Mouse (Mus musculus): ENCODE data around the gene Mr1.
A peak's percentile ranks its signal among the peaks of the same experiment; 100 is the strongest.

Mr1 gene

GRCm38 (mm10) chr1:155127429-155127934, 19.1 kb downstream of the Mr1 start:
- DNase-seq (ENCODE audit: low spot score in 2 of 2): no peak

GRCm38 (mm10) chr1:155126716-155127115, 19.9 kb downstream of the Mr1 start:
- no peak for DNase-seq (ENCODE audit: low spot score in 2 of 2)

- DNase-seq (ENCODE audit: low spot score in 2 of 2): no peak
Observed at GRCm38 (mm10) chr1:155124397-155124796, 22.2 kb downstream of the Mr1 start.

GRCm38 (mm10) chr1:155121977-155122939, 24.4 kb downstream of the Mr1 start:
- peak in 1 of 2 experiments; percentile 19 for DNase-seq (ENCODE audit: low spot score in 2 of 2)

GRCm38 (mm10) chr1:155119719-155120118, 26.9 kb downstream of the Mr1 start:
- no peak for DNase-seq (ENCODE audit: low spot score in 2 of 2)

GRCm38 (mm10) chr1:155113946-155114345, 32.7 kb downstream of the Mr1 start:
- no peak for DNase-seq (ENCODE audit: low spot score in 2 of 2)

- no peak for DNase-seq (ENCODE audit: low spot score in 2 of 2)
Observed at GRCm38 (mm10) chr1:155112875-155113274, 33.7 kb downstream of the Mr1 start.

- no peak for DNase-seq (ENCODE audit: low spot score in 2 of 2)
Observed at GRCm38 (mm10) chr1:155112118-155112517, 34.5 kb downstream of the Mr1 start.

- no peak for DNase-seq (ENCODE audit: low spot score in 2 of 2)
Observed at GRCm38 (mm10) chr1:155111491-155111890, 35.1 kb downstream of the Mr1 start.

- no peak for DNase-seq (ENCODE audit: low spot score in 2 of 2)
Observed at GRCm38 (mm10) chr1:155109387-155110350, 36.9 kb downstream of the Mr1 start.

GRCm38 (mm10) chr1:155108412-155108811, 38.2 kb downstream of the Mr1 start:
- DNase-seq (ENCODE audit: low spot score in 2 of 2): no peak

GRCm38 (mm10) chr1:155107843-155108242, 38.8 kb downstream of the Mr1 start:
- no peak for DNase-seq (ENCODE audit: low spot score in 2 of 2)

- no peak for DNase-seq (ENCODE audit: low spot score in 2 of 2)
Observed at GRCm38 (mm10) chr1:155106310-155106709, 40.3 kb downstream of the Mr1 start.

- no peak for DNase-seq (ENCODE audit: low spot score in 2 of 2)
Observed at GRCm38 (mm10) chr1:155103991-155104390, 42.6 kb downstream of the Mr1 start.

GRCm38 (mm10) chr1:155102631-155103030, 44.0 kb downstream of the Mr1 start:
- no peak for DNase-seq (ENCODE audit: low spot score in 2 of 2)

- DNase-seq (ENCODE audit: low spot score in 2 of 2): peak; percentile 95 to 98
Observed at GRCm38 (mm10) chr1:155099280-155099848, 47.2 kb downstream of the Mr1 start, which contains the start of gene Ier5. Gene Ier5 (minus strand): TSS chr1:155099636.

GRCm38 (mm10) chr1:155098486-155099279, 47.9 kb downstream of the Mr1 start:
- peak; percentile 45 to 56 for DNase-seq (ENCODE audit: low spot score in 2 of 2)

GRCm38 (mm10) chr1:155097931-155098485, 48.6 kb downstream of the Mr1 start:
- DNase-seq (ENCODE audit: low spot score in 2 of 2): peak in 1 of 2 experiments; percentile 39

GRCm38 (mm10) chr1:155097354-155097753, 49.3 kb downstream of the Mr1 start:
- no peak for DNase-seq (ENCODE audit: low spot score in 2 of 2)

GRCm38 (mm10) chr1:155096620-155097261, 49.9 kb downstream of the Mr1 start:
- no peak for DNase-seq (ENCODE audit: low spot score in 2 of 2)

Data from frontal cortex, postnatal 14 days (tissue).